Mouse (Mus musculus) bone marrow macrophage, adult 2 months (primary cell): ENCODE measurements around the gene Scg3.

ENCODE experiments used
- CTCF ChIP-seq: IDR thresholded peaks from 2 replicates; pipeline ENCODE4 v1.5.1; 2012; ENCODE audit warnings: low read depth, mild to moderate bottlenecking, low read length, moderate library complexity
- POLR2A ChIP-seq: IDR thresholded peaks from 2 replicates; pipeline ENCODE4 v1.6.1; 2012; ENCODE audit warnings: mild to moderate bottlenecking, low read depth, low read length, borderline replicate concordance

- no peak for TF ChIP-seq POLR2A
- TF ChIP-seq CTCF, result no peak
Observed at GRCm38 (mm10) chr9:75653981-75654911, 29.6 kb downstream of the Scg3 start.
